Mouse (Mus musculus) embryonic fibroblast, embryonic 13.5 days (primary cell): Measurements from ENCODE around the gene Meis2.

Experiments
- CTCF ChIP-seq: IDR thresholded peaks from 2 replicates; pipeline ENCODE4 v1.5.1; 2011; ENCODE audit warnings: mild to moderate bottlenecking, control low read depth, low read length, moderate library complexity, borderline replicate concordance; ENCODE audit not compliant: insufficient read depth
- POLR2A ChIP-seq: IDR thresholded peaks from 2 replicates; pipeline ENCODE4 v1.6.1; 2011; ENCODE audit warnings: low read depth, mild to moderate bottlenecking, control low read depth, low read length, moderate library complexity

GRCm38 (mm10) chr2:116018781-116019465 lies 46.7 kb downstream of the Meis2 start:
- TF ChIP-seq CTCF (no peak), POLR2A (no peak)
